Mouse (Mus musculus): ENCODE data around the gene Parp8.

Gene Parp8

GRCm38 (mm10) chr13:116870221-116870620 lies 155.1 kb downstream of the Parp8 start:
- DNase-seq (ENCODE audit: low spot score in 2 of 2) = no peak

- DNase-seq (ENCODE audit: low spot score in 2 of 2) = no peak
Measured at GRCm38 (mm10) chr13:116843937-116844336, 181.4 kb downstream of the Parp8 start.

- DNase-seq (ENCODE audit: low spot score in 2 of 2) = no peak
Measured at GRCm38 (mm10) chr13:116830984-116831383, 194.4 kb downstream of the Parp8 start.

DNA sequence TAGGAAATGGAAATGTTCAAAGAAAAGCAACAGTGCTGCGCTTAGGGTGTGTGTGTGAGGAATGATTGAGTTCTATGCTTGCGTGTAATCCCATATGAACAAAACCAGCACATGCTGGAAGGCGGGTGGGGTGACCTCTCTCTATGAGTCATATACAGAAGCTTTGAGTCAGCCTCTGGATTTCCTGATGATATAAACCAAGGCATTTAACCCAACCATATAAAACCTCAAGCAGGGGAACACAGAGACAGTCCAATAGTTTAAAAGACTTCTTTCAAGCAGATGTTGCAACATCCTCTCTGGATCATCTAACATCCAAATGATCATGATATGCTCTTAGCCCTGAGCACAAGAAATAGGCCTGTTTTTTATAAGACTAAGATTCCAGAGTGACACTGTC lies 196.3 kb downstream of the Parp8 start:
- no peak for DNase-seq (ENCODE audit: low spot score in 2 of 2)

- no peak for DNase-seq (ENCODE audit: low spot score in 2 of 2)
Measured at GRCm38 (mm10) chr13:116811456-116811855, 213.9 kb downstream of the Parp8 start.

All from frontal cortex, postnatal 10 days (tissue).